Mouse (Mus musculus) retina, embryonic 14.5 days (tissue): ENCODE measurements at regions not wholly inside any gene's neighbourhood (a gene's known extent, or its start where the extent isn't known, plus 50 kb on each side); places are given as distances from the start of the nearest gene placed in this dataset.

ENCODE experiments used
- DNase-seq: peaks from one replicate; pipeline ENCODE4 v3.0.0-alpha.2; 2015; ENCODE audit warnings: low spot score

GRCm38 (mm10) chr17:88341599-88341998 lies 98.9 kb upstream of the Foxn2 start:
- DNase-seq, result no peak

- no peak for DNase-seq
Observed at GRCm38 (mm10) chr17:88343091-88343783, 97.3 kb upstream of the Foxn2 start.

- no peak for DNase-seq
Observed at GRCm38 (mm10) chr17:88345433-88345832, 95.1 kb upstream of the Foxn2 start.

- no peak for DNase-seq
Observed at GRCm38 (mm10) chr17:88346896-88347295, 93.6 kb upstream of the Foxn2 start.

- no peak for DNase-seq
Observed at GRCm38 (mm10) chr17:88349825-88350460, 90.6 kb upstream of the Foxn2 start.

- no peak for DNase-seq
Observed at GRCm38 (mm10) chr17:88350986-88351385, 89.5 kb upstream of the Foxn2 start.

GRCm38 (mm10) chr17:88352960-88353359 lies 87.6 kb upstream of the Foxn2 start:
- no peak for DNase-seq

GRCm38 (mm10) chr17:88361161-88361560 lies 79.3 kb upstream of the Foxn2 start:
- no peak for DNase-seq

- no peak for DNase-seq
Observed at GRCm38 (mm10) chr17:88362404-88362803, 78.1 kb upstream of the Foxn2 start.

- no peak for DNase-seq
Observed at GRCm38 (mm10) chr17:88367876-88368275, 72.6 kb upstream of the Foxn2 start.

- no peak for DNase-seq
Observed at GRCm38 (mm10) chr17:88369971-88370370, 70.5 kb upstream of the Foxn2 start.

- no peak for DNase-seq
Observed at GRCm38 (mm10) chr17:88370676-88371075, 69.8 kb upstream of the Foxn2 start.

- no peak for DNase-seq
Observed at GRCm38 (mm10) chr17:88378505-88378904, 62.0 kb upstream of the Foxn2 start.

- DNase-seq, result no peak
Observed at GRCm38 (mm10) chr17:88379389-88379788, 61.1 kb upstream of the Foxn2 start.

GRCm38 (mm10) chr17:88381106-88381505 lies 59.4 kb upstream of the Foxn2 start:
- DNase-seq, result no peak

GRCm38 (mm10) chr17:88383447-88383846 lies 57.1 kb upstream of the Foxn2 start:
- no peak for DNase-seq

- DNase-seq, result peak; percentile 28
Observed at GRCm38 (mm10) chr17:88388441-88388951, 52.0 kb upstream of the Foxn2 start.

GRCm38 (mm10) chr17:88389668-88390461 lies 50.6 kb upstream of the Foxn2 start:
- DNase-seq, result no peak
